Mouse (Mus musculus): ENCODE measurements around the gene Cym.

- TF ChIP-seq CTCF (IDR thresholded peaks at IDR 0.05; ENCODE audit: low read depth): no peak
- TF ChIP-seq EP300 (IDR thresholded peaks at IDR 0.05; ENCODE audit: low read depth): no peak
These were observed 13.8 kb downstream of the Cym start for GRCm38 (mm10) chr3:107207625-107208253.

Data from heart, postnatal 0 days (tissue).